Mouse (Mus musculus) liver, adult (tissue): ENCODE results near the gene Adgra3.
A peak's percentile ranks its signal among the peaks of the same experiment; 100 is the strongest.

Experiments
- GATA4 ChIP-seq: IDR thresholded peaks from 2 replicates; pipeline ENCODE4 v1.6.1; 2014; ENCODE audit warnings: mild to moderate bottlenecking, low read length; ENCODE audit not compliant: insufficient replicate concordance

Adgra3 gene

DNA sequence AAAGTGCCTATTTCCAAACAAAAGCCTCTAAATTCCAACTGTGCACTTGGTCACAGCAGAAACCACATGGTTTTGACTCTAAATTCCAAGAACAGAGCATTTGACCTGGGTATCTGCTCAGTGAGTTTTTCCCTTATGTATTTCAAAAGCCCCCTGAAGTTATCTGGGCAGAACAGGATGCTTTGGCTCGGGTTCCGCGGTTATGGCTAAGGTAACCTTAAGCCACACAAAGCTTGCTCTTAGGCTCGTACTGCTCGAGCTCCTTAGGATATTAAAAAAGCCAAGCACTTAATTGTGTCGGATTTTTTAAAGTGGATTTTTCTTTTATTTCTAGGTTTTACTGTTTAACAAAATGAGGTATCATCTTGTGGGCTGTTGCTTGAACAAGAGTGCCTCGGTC is 44.1 kb downstream of the Adgra3 start:
- no peak for TF ChIP-seq GATA4

DNA sequence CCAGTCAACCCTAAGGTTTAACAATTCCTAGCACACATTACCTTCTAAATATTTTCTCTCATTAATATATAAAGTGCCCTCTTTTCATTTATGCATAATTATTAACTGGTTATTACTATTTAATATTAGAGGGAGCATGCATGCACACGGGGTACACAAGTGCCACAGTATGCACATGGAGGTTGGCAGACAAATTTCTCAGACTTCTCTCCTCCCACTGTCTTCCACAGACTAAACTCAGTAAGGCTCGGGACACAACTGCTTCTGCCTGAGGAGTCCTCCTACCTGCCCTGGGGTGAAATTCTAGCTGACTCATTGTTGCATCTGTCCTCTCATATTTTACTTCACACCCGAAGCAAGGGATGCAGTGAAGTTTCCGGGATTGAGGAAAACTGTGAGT is 44.8 kb downstream of the Adgra3 start:
- TF ChIP-seq GATA4, result no peak

- no peak for TF ChIP-seq GATA4
These were observed 50.0 kb downstream of the Adgra3 start for GRCm38 (mm10) chr5:50008841-50009240.

- no peak for TF ChIP-seq GATA4
These were observed 51.7 kb downstream of the Adgra3 start for GRCm38 (mm10) chr5:50006915-50007658.

- TF ChIP-seq GATA4, result no peak
These were observed 56.5 kb downstream of the Adgra3 start for GRCm38 (mm10) chr5:50002269-50002668.

DNA sequence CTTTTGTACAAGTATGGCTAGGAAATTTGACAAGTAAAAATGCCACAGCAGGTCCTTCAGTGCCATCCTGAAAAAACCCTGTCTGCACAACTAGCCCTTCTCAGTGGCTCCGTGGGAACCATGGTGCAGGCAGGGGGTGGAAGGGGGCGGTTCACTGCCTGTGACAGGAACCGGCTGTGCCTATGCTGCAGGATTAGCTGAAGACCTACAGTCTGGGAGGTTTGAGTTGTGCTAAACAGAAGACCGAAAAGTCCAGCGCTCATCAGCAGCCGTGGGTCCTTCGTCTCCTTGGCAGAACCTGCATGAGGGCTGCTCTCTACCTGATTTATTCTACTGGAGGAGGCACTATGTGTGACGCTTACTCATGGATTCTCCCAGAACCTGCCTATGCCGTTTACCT is 59.0 kb downstream of the Adgra3 start:
- no peak for TF ChIP-seq GATA4

GRCm38 (mm10) chr5:49997019-49997418 is 61.8 kb downstream of the Adgra3 start:
- TF ChIP-seq GATA4, result no peak

GRCm38 (mm10) chr5:49996457-49996856 is 62.3 kb downstream of the Adgra3 start:
- TF ChIP-seq GATA4, result no peak

DNA sequence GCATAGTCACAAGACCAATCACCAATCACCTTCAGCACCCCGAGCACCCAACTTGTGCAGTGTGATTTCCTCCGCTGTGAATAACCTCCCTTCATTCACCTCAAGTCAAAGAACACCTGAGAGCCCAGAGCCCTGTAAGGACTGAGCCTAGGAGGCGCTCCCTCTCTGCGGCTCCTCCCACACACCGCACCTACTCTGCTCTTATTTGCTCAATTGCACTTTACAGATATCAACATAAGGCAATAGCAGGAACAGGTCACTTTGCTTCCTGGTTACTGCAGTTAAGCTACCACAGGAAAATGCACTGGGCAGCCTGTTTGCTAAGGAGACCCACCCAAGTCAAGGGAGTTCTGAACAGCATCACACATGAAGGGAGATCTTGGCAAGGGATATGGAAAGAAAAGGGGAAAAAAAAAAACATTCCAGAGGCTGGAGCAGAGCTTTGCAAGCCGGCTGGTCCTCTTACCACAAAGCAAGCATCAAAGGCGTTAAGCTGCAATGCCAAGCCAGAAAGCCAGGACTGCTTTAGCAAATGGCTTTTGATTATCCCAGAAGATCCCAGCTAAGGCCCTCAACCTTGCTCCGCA is 68.0 kb downstream of the Adgra3 start:
- no peak for TF ChIP-seq GATA4

- no peak for TF ChIP-seq GATA4
These were observed 70.6 kb downstream of the Adgra3 start for GRCm38 (mm10) chr5:49988015-49988798.

DNA sequence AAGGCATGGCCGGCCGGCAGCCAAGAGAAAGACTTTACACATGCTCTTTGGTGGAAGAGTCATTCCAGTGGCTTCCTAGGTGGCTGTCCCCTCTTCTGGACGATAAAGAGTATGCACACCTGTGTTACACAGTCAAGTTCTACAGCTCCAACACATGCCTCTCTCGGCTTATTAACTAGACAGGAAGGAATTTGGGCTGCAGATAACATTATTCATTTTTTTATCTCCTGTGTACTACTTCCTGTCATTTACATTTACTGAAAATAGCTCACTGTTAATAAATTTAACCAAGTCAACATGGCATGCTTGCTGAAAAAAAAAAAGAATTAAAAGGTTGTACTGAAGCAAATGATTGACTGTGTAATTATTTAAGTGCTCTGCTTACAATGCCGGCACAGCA is 78.1 kb downstream of the Adgra3 start:
- peak; percentile 64; the same call in 1 of the 2 replicates for TF ChIP-seq GATA4

GRCm38 (mm10) chr5:49979246-49979645 is 79.6 kb downstream of the Adgra3 start:
- TF ChIP-seq GATA4, result no peak

DNA sequence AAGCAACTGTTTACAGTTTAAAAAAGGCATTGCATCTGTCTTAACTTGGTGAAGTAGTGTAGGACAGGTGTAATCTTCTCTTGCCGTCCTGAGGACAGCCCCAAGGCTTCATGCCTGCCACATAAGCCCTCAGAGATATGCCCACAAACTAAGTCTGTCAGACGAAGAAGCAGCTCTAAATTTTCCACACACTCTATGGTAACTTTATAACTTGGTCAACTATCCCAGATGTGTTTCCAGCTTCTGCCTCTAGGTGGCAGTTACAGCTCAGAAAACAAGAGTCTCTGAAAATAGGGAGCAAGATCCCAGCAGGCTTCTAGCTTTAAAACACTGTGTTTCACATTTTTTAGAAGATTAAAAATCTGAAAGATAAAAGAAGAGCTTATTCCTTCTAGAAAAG is 82.8 kb downstream of the Adgra3 start:
- no peak for TF ChIP-seq GATA4

- TF ChIP-seq GATA4, result no peak
These were observed 84.6 kb downstream of the Adgra3 start for GRCm38 (mm10) chr5:49974211-49974610.

DNA sequence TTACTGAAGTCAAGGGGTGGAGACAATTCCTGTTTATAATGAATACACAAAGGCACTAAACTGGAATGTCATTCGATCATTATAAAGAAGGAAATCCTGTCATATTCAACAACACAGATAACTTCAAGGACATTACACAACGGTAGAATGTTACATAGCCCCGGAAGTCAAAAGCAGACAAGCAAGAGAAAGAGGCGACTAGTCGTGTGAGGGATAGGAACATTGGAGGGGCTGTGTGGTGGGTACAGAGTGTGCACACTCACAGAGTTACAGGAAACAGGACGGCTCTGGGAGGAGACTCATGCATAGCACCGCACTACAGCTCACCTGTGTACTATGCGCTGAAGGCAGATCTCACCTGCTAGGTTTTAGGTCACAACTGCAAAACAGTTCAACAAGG is 89.1 kb downstream of the Adgra3 start:
- TF ChIP-seq GATA4, result peak; percentile 17; the same call in 1 of the 2 replicates

DNA sequence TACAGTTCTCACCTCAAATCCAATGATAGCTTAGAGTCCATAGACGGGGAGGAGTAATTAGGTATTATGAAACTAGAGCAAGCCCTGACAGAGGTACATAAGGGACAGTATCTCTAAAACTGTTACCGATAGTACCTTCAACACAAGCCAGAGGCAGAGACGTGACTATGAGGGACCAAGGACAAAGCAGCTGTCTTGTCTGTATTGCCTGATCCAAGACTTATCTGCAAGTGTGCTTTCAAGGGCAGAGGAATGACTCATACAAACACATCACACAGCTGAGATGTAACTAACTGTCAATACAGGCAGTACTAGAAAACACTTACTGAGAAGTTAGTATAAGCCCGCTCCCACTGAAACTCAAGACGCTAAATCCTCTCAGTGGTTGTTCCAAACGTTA is 91.1 kb downstream of the Adgra3 start:
- TF ChIP-seq GATA4, result no peak
